Comparison of ENCODE assay signal across 8 mouse cellular contexts in the genomic region with DNA sequence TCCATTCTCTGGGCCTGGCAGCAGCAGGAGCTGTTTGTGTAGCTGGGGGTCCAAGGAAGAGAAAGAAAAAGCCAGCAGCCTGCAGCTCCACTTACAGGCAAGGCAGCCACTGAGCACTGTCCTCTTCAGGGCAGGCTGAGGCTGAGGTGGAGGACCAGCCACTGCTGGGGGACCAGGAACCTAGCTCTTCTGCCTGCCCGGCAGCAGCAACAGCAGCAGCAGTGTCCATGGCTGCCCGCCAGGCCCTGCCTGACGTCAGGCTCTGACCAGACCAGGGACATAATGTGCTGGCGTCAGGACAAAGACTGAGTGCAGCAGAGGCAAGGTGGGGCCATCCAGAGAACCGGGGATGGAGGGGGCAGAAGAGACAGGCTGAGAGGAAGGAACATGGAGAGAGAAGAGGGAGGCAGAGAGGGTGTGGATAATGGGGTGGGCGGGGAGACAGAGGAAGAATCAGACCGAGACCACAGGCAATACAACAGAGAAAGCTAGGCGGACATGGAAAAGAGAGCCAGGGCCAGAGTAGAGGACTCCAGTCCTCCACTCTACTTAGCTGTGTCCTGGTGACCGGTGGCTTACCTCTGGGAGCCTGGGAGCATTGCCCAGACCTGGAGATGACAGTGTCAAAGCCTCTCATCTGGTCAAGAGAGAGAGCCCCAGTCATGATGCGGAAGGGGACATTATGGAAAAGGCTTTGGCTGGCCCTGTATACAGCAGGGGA.
A peak's percentile ranks its signal among the peaks of the same experiment; 100 is the strongest.
DNase-seq lines count a peak whose midpoint lies in the region; ATAC-seq and TF ChIP-seq lines count a peak whose summit lies in the region.

No protein-coding gene starts in this region.

- H3K4me2 ChIP-seq in hindbrain, embryonic 12.5 days (replicated peaks): no peak overlapping the region
- H3K4me2 ChIP-seq in lung, embryonic 14.5 days: no peak overlapping the region

- no peaks in the 10 kb centered on the region for H3K9me3 ChIP-seq in hindbrain, embryonic 12.5 days (replicated peaks)
- no peaks in the 10 kb centered on the region for H3K9me3 ChIP-seq in lung, embryonic 14.5 days (ENCODE audit: low read depth, low read length)

- no peak overlapping the region for H3K4me3 ChIP-seq in hindbrain, embryonic 12.5 days
- H3K4me3 ChIP-seq in lung, embryonic 14.5 days (ENCODE audit: low read depth, low read length): no peak overlapping the region

- no peak overlapping the region for H3K27ac ChIP-seq in hindbrain, embryonic 12.5 days
- H3K27ac ChIP-seq in lung, embryonic 14.5 days (ENCODE audit: low read depth): peak overlapping the region; percentile 58

- H3K27me3 ChIP-seq in hindbrain, embryonic 12.5 days: no peaks in the 10 kb centered on the region
- H3K27me3 ChIP-seq in lung, embryonic 14.5 days (ENCODE audit: insufficient read depth, low read length): no peaks in the 10 kb centered on the region

- H3K36me3 ChIP-seq in hindbrain, embryonic 12.5 days: no peaks in the 10 kb centered on the region
- no peaks in the 10 kb centered on the region for H3K36me3 ChIP-seq in lung, embryonic 14.5 days (ENCODE audit: insufficient read depth)

- H3K9ac ChIP-seq in hindbrain, embryonic 12.5 days: 0 out of 2 replicates have a peak overlapping the region, but pooled peaks have one; percentile 0
- peak overlapping the region; percentile 24; the same call in 1 of the 2 replicates for H3K9ac ChIP-seq in lung, embryonic 14.5 days

- DNase-seq in 3134 (ENCODE audit: extremely low read depth, insufficient read length, low spot score): peak; percentile 82
- DNase-seq in adrenal gland, postnatal 36 days: peak; percentile 98 to 99
- DNase-seq in gastrocnemius, adult 18-20 months (ENCODE audit: low spot score): peak; percentile 98
- peak; percentile 22 for DNase-seq in layer of hippocampus, adult 9-10 months (ENCODE audit: low spot score)
- DNase-seq in lung, embryonic 14.5 days: peak; percentile 94
- DNase-seq in right cerebral cortex, postnatal 4 days: peak; percentile 56
- DNase-seq in thymus, postnatal 36 days: no peak

- WGBS in hindbrain, embryonic 12.5 days: 45% methylated on average over 10 of the region's 10 CpGs
- WGBS in lung, embryonic 14.5 days: 38% methylated on average over 10 of the region's 10 CpGs

- ATAC-seq in hindbrain, embryonic 12.5 days (ENCODE audit: low FRiP score): no peak
- peak; percentile 81 for ATAC-seq in lung, embryonic 14.5 days (ENCODE audit: insufficient read depth)

- no peak for TF ChIP-seq CTCF in lung, embryonic 14.5 days (IDR thresholded peaks at IDR 0.05; ENCODE audit: low read depth)

- H3K4me1 ChIP-seq in hindbrain, embryonic 12.5 days: peaks cover 15% of the 10 kb centered on the region
- H3K4me1 ChIP-seq in lung, embryonic 14.5 days (ENCODE audit: insufficient read depth): peaks cover 31% of the 10 kb centered on the region

Comparison
In these comparisons a context has a peak if more than half of its experiments do, and no peak if none do; other contexts are left out.
1. DNase-seq: peak in 3134 (single experiment), adrenal gland, postnatal 36 days (2 of 2), gastrocnemius, adult 18-20 months (single experiment), layer of hippocampus, adult 9-10 months (single experiment), lung, embryonic 14.5 days (single experiment) and right cerebral cortex, postnatal 4 days (single experiment); none in thymus, postnatal 36 days (0 of 2).